Mouse (Mus musculus): ENCODE results near the gene Gdpd5. TPM values are rescaled to one million over a fixed set of nuclear protein-coding genes. Genes with fewer than 3 reads are reported as not detected.

Gene Gdpd5
- polyA plus RNA-seq, 1 experiment from 2014 or later: 40.0 TPM

GRCm38 (mm10) chr7:99424538-99425155 lies 43.4 kb downstream of the Gdpd5 start:
- Histone ChIP-seq H3K9ac (replicated peaks; ENCODE audit: low read length) (peak overlapping the region; percentile 21; the same call in 1 of the 2 replicates), H3K4me3 (replicated peaks; ENCODE audit: low read depth, low read length) (no peak overlapping the region), H3K36me3 (ENCODE audit: control insufficient read depth, insufficient read depth, low read length) (0 out of 2 replicates have a peak, but pooled peaks cover 5% of the 10 kb centered on the region), H3K4me2 (ENCODE audit: low read length) (no peak overlapping the region), H3K27ac (replicated peaks; ENCODE audit: low read depth, low read length) (peak overlapping the region; percentile 75), H3K9me3 (ENCODE audit: control insufficient read depth, low read length) (no peaks in the 10 kb centered on the region), H3K27me3 (ENCODE audit: control insufficient read depth, insufficient read depth, low read length) (no peaks in the 10 kb centered on the region), H3K4me1 (ENCODE audit: control insufficient read depth, insufficient read depth, low read length) (peaks cover 7% of the 10 kb centered on the region; the same call in 1 of the 2 replicates)
- WGBS: 23% methylated on average over 8 of the region's 8 CpGs
- DNase-seq (peak; percentile 28), ATAC-seq (ENCODE audit: low FRiP score, low TSS enrichment) (no peak)

DNA sequence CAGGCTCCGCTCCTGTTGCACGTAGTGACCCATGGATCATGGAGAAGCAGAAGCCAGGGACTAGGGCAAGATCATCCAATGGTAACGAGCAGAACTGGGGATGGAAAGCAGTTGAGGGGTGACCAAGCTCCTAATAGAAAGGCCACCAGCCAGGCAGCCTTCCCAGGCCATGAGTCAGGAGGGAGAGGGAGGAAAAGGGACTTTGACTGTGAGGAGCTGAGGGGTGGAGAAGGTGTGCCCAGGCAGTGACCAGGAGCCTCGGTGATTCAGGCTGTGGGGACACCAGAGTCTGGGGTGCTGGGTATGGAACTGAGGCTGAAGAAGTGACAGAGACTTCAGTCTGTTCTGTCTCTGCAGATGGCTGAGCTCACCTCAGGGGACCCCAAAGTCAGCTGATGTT lies 44.5 kb downstream of the Gdpd5 start:
- WGBS: 88% methylated on average over 4 of the region's 4 CpGs
- H3K27ac ChIP-seq (replicated peaks; ENCODE audit: low read depth, low read length): no peak overlapping the region

DNA sequence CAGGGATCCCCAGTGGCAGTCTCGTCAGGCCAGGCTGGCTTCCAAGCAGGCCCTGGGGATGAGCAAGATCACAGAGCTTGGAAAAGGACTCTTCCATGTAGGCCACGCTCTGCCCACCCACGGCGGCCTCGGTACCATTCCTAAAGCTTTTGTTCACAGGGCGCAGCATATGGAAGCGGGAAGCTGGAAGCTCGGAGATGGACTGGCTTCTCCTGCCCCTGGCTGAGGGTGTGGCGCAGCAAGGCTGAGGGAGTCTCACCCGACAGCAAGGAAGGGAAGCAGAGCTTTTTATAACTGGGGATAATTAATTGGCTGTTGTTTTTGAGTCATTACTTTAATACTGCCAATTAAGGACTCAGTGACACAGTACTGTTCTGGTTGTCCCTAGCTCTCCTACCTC lies 45.8 kb downstream of the Gdpd5 start:
- Histone ChIP-seq H3K9me3 (ENCODE audit: control insufficient read depth, low read length) (no peaks in the 10 kb centered on the region), H3K4me3 (replicated peaks; ENCODE audit: low read depth, low read length) (no peak overlapping the region), H3K27me3 (ENCODE audit: control insufficient read depth, insufficient read depth, low read length) (no peaks in the 10 kb centered on the region), H3K27ac (replicated peaks; ENCODE audit: low read depth, low read length) (no peak overlapping the region), H3K4me1 (ENCODE audit: control insufficient read depth, insufficient read depth, low read length) (peaks cover 9% of the 10 kb centered on the region; the same call in 1 of the 2 replicates), H3K9ac (replicated peaks; ENCODE audit: low read length) (no peak overlapping the region), H3K36me3 (ENCODE audit: control insufficient read depth, insufficient read depth, low read length) (0 out of 2 replicates have a peak, but pooled peaks cover 5% of the 10 kb centered on the region), H3K4me2 (ENCODE audit: low read length) (no peak overlapping the region)
- DNase-seq (no peak), ATAC-seq (ENCODE audit: low FRiP score, low TSS enrichment) (no peak)
- 48% methylated on average over 10 of the region's 10 CpGs for WGBS

More for the DNA sequence above, 44.5 kb downstream of the Gdpd5 start:
- Histone ChIP-seq H3K4me2 (ENCODE audit: low read length) (no peak overlapping the region), H3K4me3 (replicated peaks; ENCODE audit: low read depth, low read length) (no peak overlapping the region), H3K9ac (replicated peaks; ENCODE audit: low read length) (no peak overlapping the region), H3K36me3 (ENCODE audit: control insufficient read depth, insufficient read depth, low read length) (0 out of 2 replicates have a peak, but pooled peaks cover 5% of the 10 kb centered on the region), H3K9me3 (ENCODE audit: control insufficient read depth, low read length) (no peaks in the 10 kb centered on the region), H3K4me1 (ENCODE audit: control insufficient read depth, insufficient read depth, low read length) (peaks cover 7% of the 10 kb centered on the region; the same call in 1 of the 2 replicates), H3K27me3 (ENCODE audit: control insufficient read depth, insufficient read depth, low read length) (no peaks in the 10 kb centered on the region)
- DNase-seq: no peak
- no peak for ATAC-seq (ENCODE audit: low FRiP score, low TSS enrichment)

DNA sequence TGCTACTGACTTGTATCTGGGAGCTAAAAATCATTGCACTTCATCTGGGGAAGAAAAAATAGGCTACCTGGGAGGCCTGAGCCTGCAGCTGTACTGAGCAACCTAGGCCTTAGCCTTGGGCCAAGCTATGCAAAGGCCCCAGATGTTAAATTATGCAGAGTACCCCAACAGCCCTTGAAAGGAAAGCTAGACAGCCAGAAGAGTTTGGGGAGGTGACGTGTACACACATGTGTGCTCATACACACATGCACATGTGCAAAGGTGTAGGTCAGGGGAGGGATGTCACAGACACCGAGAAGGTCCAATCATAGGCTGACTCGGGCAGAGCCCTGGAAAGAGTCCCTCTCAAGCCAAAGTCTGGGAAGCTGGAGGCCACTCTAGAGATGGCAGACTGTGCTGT lies 46.8 kb downstream of the Gdpd5 start:
- Histone ChIP-seq H3K27me3 (ENCODE audit: control insufficient read depth, insufficient read depth, low read length) (no peaks in the 10 kb centered on the region), H3K36me3 (ENCODE audit: control insufficient read depth, insufficient read depth, low read length) (0 out of 2 replicates have a peak, but pooled peaks cover 5% of the 10 kb centered on the region), H3K9me3 (ENCODE audit: control insufficient read depth, low read length) (no peaks in the 10 kb centered on the region), H3K4me1 (ENCODE audit: control insufficient read depth, insufficient read depth, low read length) (peaks cover 18% of the 10 kb centered on the region), H3K27ac (replicated peaks; ENCODE audit: low read depth, low read length) (no peak overlapping the region), H3K4me3 (replicated peaks; ENCODE audit: low read depth, low read length) (no peak overlapping the region), H3K9ac (replicated peaks; ENCODE audit: low read length) (no peak overlapping the region), H3K4me2 (ENCODE audit: low read length) (no peak overlapping the region)
- DNase-seq: no peak
- 92% methylated on average over 3 of the region's 3 CpGs for WGBS
- ATAC-seq (ENCODE audit: low FRiP score, low TSS enrichment): no peak

GRCm38 (mm10) chr7:99428836-99429235 lies 47.6 kb downstream of the Gdpd5 start:
- H3K9me3 ChIP-seq (ENCODE audit: control insufficient read depth, low read length): no peaks in the 10 kb centered on the region
- no peak for ATAC-seq (ENCODE audit: low FRiP score, low TSS enrichment)
- peaks cover 20% of the 10 kb centered on the region for H3K4me1 ChIP-seq (ENCODE audit: control insufficient read depth, insufficient read depth, low read length)
- H3K4me3 ChIP-seq (replicated peaks; ENCODE audit: low read depth, low read length): no peak overlapping the region
- no peaks in the 10 kb centered on the region for H3K27me3 ChIP-seq (ENCODE audit: control insufficient read depth, insufficient read depth, low read length)
- 90% methylated on average over 5 of the region's 5 CpGs for WGBS
- H3K36me3 ChIP-seq (ENCODE audit: control insufficient read depth, insufficient read depth, low read length): peaks cover 5% of the 10 kb centered on the region; the same call in 1 of the 2 replicates
- no peak for DNase-seq
- no peak overlapping the region for H3K9ac ChIP-seq (replicated peaks; ENCODE audit: low read length)
- H3K4me2 ChIP-seq (ENCODE audit: low read length): no peak overlapping the region
- no peak overlapping the region for H3K27ac ChIP-seq (replicated peaks; ENCODE audit: low read depth, low read length)

DNA sequence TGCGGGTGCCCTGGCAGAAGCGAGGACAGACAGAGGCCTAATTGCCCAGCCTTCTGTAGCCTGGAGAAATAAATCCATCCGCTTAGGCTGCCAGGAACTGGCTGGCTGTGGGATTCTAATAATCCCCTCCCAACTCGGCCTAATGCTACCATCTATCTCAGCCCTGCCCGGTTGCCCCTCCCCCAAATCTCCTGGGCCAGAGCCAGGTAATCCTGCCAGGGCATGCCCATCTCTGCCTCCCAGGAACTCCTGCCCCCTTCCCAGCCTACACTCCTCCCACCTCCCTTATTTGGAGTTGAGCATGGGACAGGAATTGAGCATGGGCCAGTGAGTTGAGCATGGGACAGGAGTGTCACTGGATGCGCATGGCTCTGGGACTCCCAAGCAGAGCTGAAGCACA lies 48.6 kb downstream of the Gdpd5 start:
- ATAC-seq (ENCODE audit: low FRiP score, low TSS enrichment) (no peak), DNase-seq (peak; percentile 71)
- no peaks in the 10 kb centered on the region for H3K27me3 ChIP-seq (ENCODE audit: control insufficient read depth, insufficient read depth, low read length)
- peak overlapping the region; percentile 41; the same call in 1 of the 2 replicates for H3K27ac ChIP-seq (replicated peaks; ENCODE audit: low read depth, low read length)
- peaks cover 5% of the 10 kb centered on the region; the same call in 1 of the 2 replicates for H3K36me3 ChIP-seq (ENCODE audit: control insufficient read depth, insufficient read depth, low read length)
- H3K9me3 ChIP-seq (ENCODE audit: control insufficient read depth, low read length): no peaks in the 10 kb centered on the region
- 30% methylated on average over 6 of the region's 6 CpGs for WGBS
- H3K4me3 ChIP-seq (replicated peaks; ENCODE audit: low read depth, low read length): no peak overlapping the region
- H3K4me2 ChIP-seq (ENCODE audit: low read length): no peak overlapping the region
- peaks cover 26% of the 10 kb centered on the region for H3K4me1 ChIP-seq (ENCODE audit: control insufficient read depth, insufficient read depth, low read length)
- H3K9ac ChIP-seq (replicated peaks; ENCODE audit: low read length): no peak overlapping the region

- no peak for ATAC-seq (ENCODE audit: low FRiP score, low TSS enrichment)
- WGBS: 76% methylated on average over 11 of the region's 11 CpGs
- Histone ChIP-seq H3K27ac (replicated peaks; ENCODE audit: low read depth, low read length) (peak overlapping the region; percentile 41; the same call in 1 of the 2 replicates), H3K9ac (replicated peaks; ENCODE audit: low read length) (no peak overlapping the region), H3K36me3 (ENCODE audit: control insufficient read depth, insufficient read depth, low read length) (peaks cover 5% of the 10 kb centered on the region; the same call in 1 of the 2 replicates), H3K4me3 (replicated peaks; ENCODE audit: low read depth, low read length) (no peak overlapping the region), H3K27me3 (ENCODE audit: control insufficient read depth, insufficient read depth, low read length) (no peaks in the 10 kb centered on the region), H3K4me2 (ENCODE audit: low read length) (no peak overlapping the region), H3K4me1 (ENCODE audit: control insufficient read depth, insufficient read depth, low read length) (peaks cover 26% of the 10 kb centered on the region), H3K9me3 (ENCODE audit: control insufficient read depth, low read length) (no peaks in the 10 kb centered on the region)
- DNase-seq: no peak
Observed at GRCm38 (mm10) chr7:99430246-99430645, 49.0 kb downstream of the Gdpd5 start.

GRCm38 (mm10) chr7:99432248-99432647 lies 51.0 kb downstream of the Gdpd5 start:
- Histone ChIP-seq H3K4me1 (ENCODE audit: control insufficient read depth, insufficient read depth, low read length) (peaks cover 26% of the 10 kb centered on the region), H3K36me3 (ENCODE audit: control insufficient read depth, insufficient read depth, low read length) (peaks cover 2% of the 10 kb centered on the region; the same call in 1 of the 2 replicates), H3K4me2 (ENCODE audit: low read length) (no peak overlapping the region), H3K4me3 (replicated peaks; ENCODE audit: low read depth, low read length) (no peak overlapping the region), H3K9ac (replicated peaks; ENCODE audit: low read length) (no peak overlapping the region), H3K9me3 (ENCODE audit: control insufficient read depth, low read length) (no peaks in the 10 kb centered on the region), H3K27ac (replicated peaks; ENCODE audit: low read depth, low read length) (peak overlapping the region; percentile 69), H3K27me3 (ENCODE audit: control insufficient read depth, insufficient read depth, low read length) (no peaks in the 10 kb centered on the region)
- WGBS: 38% methylated on average over 14 of the region's 14 CpGs
- DNase-seq (peak; percentile 54), ATAC-seq (ENCODE audit: low FRiP score, low TSS enrichment) (no peak)

GRCm38 (mm10) chr7:99432863-99433262 lies 51.6 kb downstream of the Gdpd5 start:
- H3K9ac ChIP-seq (replicated peaks; ENCODE audit: low read length): no peak overlapping the region
- 94% methylated on average over 6 of the region's 6 CpGs for WGBS
- no peak for ATAC-seq (ENCODE audit: low FRiP score, low TSS enrichment)

More at GRCm38 (mm10) chr7:99432863-99433262, 51.6 kb downstream of the Gdpd5 start:
- H3K9me3 ChIP-seq (ENCODE audit: control insufficient read depth, low read length): no peaks in the 10 kb centered on the region
- peaks cover 26% of the 10 kb centered on the region for H3K4me1 ChIP-seq (ENCODE audit: control insufficient read depth, insufficient read depth, low read length)
- no peak overlapping the region for H3K4me3 ChIP-seq (replicated peaks; ENCODE audit: low read depth, low read length)
- H3K27ac ChIP-seq (replicated peaks; ENCODE audit: low read depth, low read length): peak overlapping the region; percentile 69; the same call in 1 of the 2 replicates
- H3K4me2 ChIP-seq (ENCODE audit: low read length): no peak overlapping the region
- DNase-seq: no peak
- H3K27me3 ChIP-seq (ENCODE audit: control insufficient read depth, insufficient read depth, low read length): no peaks in the 10 kb centered on the region
- no peaks in the 10 kb centered on the region; the same call in 1 of the 2 replicates for H3K36me3 ChIP-seq (ENCODE audit: control insufficient read depth, insufficient read depth, low read length)
